Mouse (Mus musculus): ENCODE results near the gene Clk2.

DNA sequence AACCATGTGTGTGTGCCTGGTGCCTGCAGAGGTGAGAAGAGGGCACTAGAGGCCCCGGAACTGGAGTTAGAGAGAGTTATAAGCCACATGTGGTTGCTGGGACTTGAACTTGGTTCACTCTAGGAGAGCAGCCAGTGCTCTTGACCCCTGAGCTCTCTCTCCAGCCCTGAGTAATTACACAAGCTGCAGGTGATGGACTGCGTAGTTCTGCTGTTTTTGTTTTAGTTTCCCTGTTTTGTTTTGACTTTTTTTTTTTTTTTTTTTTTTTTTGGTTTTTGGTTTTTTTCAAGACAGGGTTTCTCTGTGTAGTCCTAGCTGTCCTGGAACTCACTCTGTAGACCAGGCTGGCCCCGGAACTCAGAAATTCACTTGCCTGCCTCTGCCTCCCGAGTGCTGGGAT lies 2.8 kb upstream of the Clk2 start:
- TF ChIP-seq CTCF (IDR thresholded peaks at IDR 0.05; ENCODE audit: insufficient read depth, low read length) (no peak), POLR2A (IDR thresholded peaks at IDR 0.05; ENCODE audit: borderline replicate concordance, extremely low read depth, low read depth, low read length) (no peak)
